Mouse (Mus musculus): ENCODE measurements around the gene Sipa1l3. TPM values are rescaled to one million over a fixed set of nuclear protein-coding genes. Genes with fewer than 3 reads are reported as not detected.

Sipa1l3 gene
- total RNA-seq, 1 experiment from 2014 or later = 12.2 TPM

GRCm38 (mm10) chr7:29432180-29432946 lies 86.1 kb downstream of the Sipa1l3 start:
- no peak for ATAC-seq (replicated peaks; ENCODE audit: insufficient number of reproducible peaks, low FRiP score, low TSS enrichment, poor library complexity, severe bottlenecking)

- no peak for ATAC-seq (replicated peaks; ENCODE audit: insufficient number of reproducible peaks, low FRiP score, low TSS enrichment, poor library complexity, severe bottlenecking)
These were observed 87.7 kb downstream of the Sipa1l3 start for GRCm38 (mm10) chr7:29430739-29431211.

GRCm38 (mm10) chr7:29426056-29426455 lies 92.4 kb downstream of the Sipa1l3 start:
- no peak for ATAC-seq (replicated peaks; ENCODE audit: insufficient number of reproducible peaks, low FRiP score, low TSS enrichment, poor library complexity, severe bottlenecking)

- ATAC-seq (replicated peaks; ENCODE audit: insufficient number of reproducible peaks, low FRiP score, low TSS enrichment, poor library complexity, severe bottlenecking) = no peak
These were observed 93.0 kb downstream of the Sipa1l3 start for GRCm38 (mm10) chr7:29425413-29425827.

- no peak for ATAC-seq (replicated peaks; ENCODE audit: insufficient number of reproducible peaks, low FRiP score, low TSS enrichment, poor library complexity, severe bottlenecking)
These were observed 93.8 kb downstream of the Sipa1l3 start for GRCm38 (mm10) chr7:29424690-29425089.

GRCm38 (mm10) chr7:29421909-29422244 lies 96.6 kb downstream of the Sipa1l3 start:
- no peak for ATAC-seq (replicated peaks; ENCODE audit: insufficient number of reproducible peaks, low FRiP score, low TSS enrichment, poor library complexity, severe bottlenecking)

- no peak for ATAC-seq (replicated peaks; ENCODE audit: insufficient number of reproducible peaks, low FRiP score, low TSS enrichment, poor library complexity, severe bottlenecking)
These were observed 97.1 kb downstream of the Sipa1l3 start for GRCm38 (mm10) chr7:29421240-29421908.

GRCm38 (mm10) chr7:29419836-29420235 lies 98.6 kb downstream of the Sipa1l3 start:
- ATAC-seq (replicated peaks; ENCODE audit: insufficient number of reproducible peaks, low FRiP score, low TSS enrichment, poor library complexity, severe bottlenecking) = no peak

GRCm38 (mm10) chr7:29418231-29418630 lies 100.2 kb downstream of the Sipa1l3 start:
- no peak for ATAC-seq (replicated peaks; ENCODE audit: insufficient number of reproducible peaks, low FRiP score, low TSS enrichment, poor library complexity, severe bottlenecking)

- no peak for ATAC-seq (replicated peaks; ENCODE audit: insufficient number of reproducible peaks, low FRiP score, low TSS enrichment, poor library complexity, severe bottlenecking)
These were observed 100.9 kb downstream of the Sipa1l3 start for GRCm38 (mm10) chr7:29417332-29418069.

- ATAC-seq (replicated peaks; ENCODE audit: insufficient number of reproducible peaks, low FRiP score, low TSS enrichment, poor library complexity, severe bottlenecking) = no peak
These were observed 101.5 kb downstream of the Sipa1l3 start for GRCm38 (mm10) chr7:29416906-29417305.

- ATAC-seq (replicated peaks; ENCODE audit: insufficient number of reproducible peaks, low FRiP score, low TSS enrichment, poor library complexity, severe bottlenecking) = no peak
These were observed 106.4 kb downstream of the Sipa1l3 start for GRCm38 (mm10) chr7:29411838-29412580.

GRCm38 (mm10) chr7:29411216-29411816 lies 107.1 kb downstream of the Sipa1l3 start:
- ATAC-seq (replicated peaks; ENCODE audit: insufficient number of reproducible peaks, low FRiP score, low TSS enrichment, poor library complexity, severe bottlenecking) = no peak

- no peak for ATAC-seq (replicated peaks; ENCODE audit: insufficient number of reproducible peaks, low FRiP score, low TSS enrichment, poor library complexity, severe bottlenecking)
These were observed 108.0 kb downstream of the Sipa1l3 start for GRCm38 (mm10) chr7:29410402-29410801.

GRCm38 (mm10) chr7:29406855-29407254 lies 111.6 kb downstream of the Sipa1l3 start:
- ATAC-seq (replicated peaks; ENCODE audit: insufficient number of reproducible peaks, low FRiP score, low TSS enrichment, poor library complexity, severe bottlenecking) = no peak

- no peak for ATAC-seq (replicated peaks; ENCODE audit: insufficient number of reproducible peaks, low FRiP score, low TSS enrichment, poor library complexity, severe bottlenecking)
These were observed 114.3 kb downstream of the Sipa1l3 start for GRCm38 (mm10) chr7:29404126-29404525.

- no peak for ATAC-seq (replicated peaks; ENCODE audit: insufficient number of reproducible peaks, low FRiP score, low TSS enrichment, poor library complexity, severe bottlenecking)
These were observed 116.4 kb downstream of the Sipa1l3 start for GRCm38 (mm10) chr7:29402015-29402414.

- ATAC-seq (replicated peaks; ENCODE audit: insufficient number of reproducible peaks, low FRiP score, low TSS enrichment, poor library complexity, severe bottlenecking) = no peak
These were observed 118.0 kb downstream of the Sipa1l3 start for GRCm38 (mm10) chr7:29400451-29400850.
